Mouse (Mus musculus): Measurements from ENCODE around the gene Emilin2.

GRCm38 (mm10) chr17:71259727-71260126, 52.1 kb downstream of the Emilin2 start:
- TF ChIP-seq EP300 (IDR thresholded peaks at IDR 0.05; ENCODE audit: low read depth): no peak
- TF ChIP-seq CTCF (IDR thresholded peaks at IDR 0.05; ENCODE audit: low read depth): no peak

Data from liver, postnatal 0 days (tissue).